Mouse (Mus musculus): Measurements from ENCODE around the gene Mettl26. TPM values are rescaled to one million over a fixed set of nuclear protein-coding genes. Genes with fewer than 3 reads are reported as not detected.

The Mettl26 gene
- total and polyA plus RNA-seq, 3 experiments = 12.4 to 30.2 (median 13.9) TPM

DNA sequence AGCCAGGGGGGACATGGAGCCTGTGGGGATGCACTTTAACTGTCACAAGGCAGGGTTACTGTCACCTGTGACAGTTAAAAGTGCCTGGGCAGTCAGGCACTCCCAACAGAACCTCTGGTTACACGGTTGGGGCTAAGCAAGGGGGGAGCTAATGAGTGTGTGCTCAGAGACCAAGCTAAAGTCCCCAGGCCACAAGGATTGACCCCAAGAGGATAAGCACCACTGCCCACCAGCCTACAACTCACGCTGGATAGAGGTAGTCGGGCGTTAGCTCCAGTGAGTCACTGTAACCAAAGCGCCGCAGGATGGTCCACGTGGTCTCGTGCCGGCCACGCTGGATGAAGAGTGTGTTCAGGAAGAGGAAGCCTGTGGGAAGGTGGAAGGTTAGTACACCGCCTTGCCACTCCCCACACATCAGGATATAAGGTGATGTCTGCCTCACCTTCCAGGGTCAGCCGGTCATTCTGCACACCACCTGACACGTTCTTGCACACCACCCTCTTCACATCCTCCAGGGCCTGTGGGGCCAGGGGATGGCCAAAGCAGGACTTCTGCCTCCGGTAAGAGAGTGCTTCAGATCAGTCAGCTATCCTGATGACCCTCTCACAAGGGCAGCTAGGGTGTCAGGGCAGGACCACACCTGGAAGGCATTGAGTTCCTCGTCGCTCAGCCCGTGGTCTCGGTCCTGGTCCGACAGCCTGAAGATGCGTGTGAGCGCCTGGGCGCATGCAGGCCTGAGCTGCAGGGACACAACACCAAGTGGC lies 33.6 kb upstream of the Mettl26 start, which contains the start of gene Gm20683:
TSS of gene Gm20683 (minus strand) at position 647 of the 764 bp plus-strand sequence.
- 0 out of 2 replicates have a peak, but pooled peaks cover 3% of the 10 kb centered on the region for H3K27me3 ChIP-seq (ENCODE audit: insufficient read depth, low read length)
- ATAC-seq (ENCODE audit: extremely low read depth, insufficient number of reproducible peaks, low FRiP score, poor library complexity, severe bottlenecking) = no peak
- DNase-seq (ENCODE audit: low spot score) = no peak
- no peak within 1 kb of the TSS; the same call in none of the 2 replicates for H3K4me3 ChIP-seq (ENCODE audit: low read depth, low read length)
- TF ChIP-seq POLR2AphosphoS5 (IDR thresholded peaks at IDR 0.05; ENCODE audit: insufficient replicate concordance, low read depth, low read length) (no peak), GATA2 (IDR thresholded peaks at IDR 0.05; ENCODE audit: borderline replicate concordance, low read depth, low read length) (no peak), CTCF (IDR thresholded peaks at IDR 0.05; ENCODE audit: low read depth, low read length) (no peak), GATA1 (IDR thresholded peaks at IDR 0.05; ENCODE audit: borderline replicate concordance, low read length) (no peak), TAL1 (conservative IDR thresholded peaks at IDR 0.05; ENCODE audit: low read depth, low read length) (no peak)
- peaks cover 86% of the 10 kb centered on the region for H3K4me1 ChIP-seq (ENCODE audit: insufficient read depth, low read depth, low read length)
- peaks cover 86% of the 10 kb centered on the region for H3K36me3 ChIP-seq (replicated peaks)
- no peaks in the 10 kb centered on the region for H3K9me3 ChIP-seq (replicated peaks)

DNA sequence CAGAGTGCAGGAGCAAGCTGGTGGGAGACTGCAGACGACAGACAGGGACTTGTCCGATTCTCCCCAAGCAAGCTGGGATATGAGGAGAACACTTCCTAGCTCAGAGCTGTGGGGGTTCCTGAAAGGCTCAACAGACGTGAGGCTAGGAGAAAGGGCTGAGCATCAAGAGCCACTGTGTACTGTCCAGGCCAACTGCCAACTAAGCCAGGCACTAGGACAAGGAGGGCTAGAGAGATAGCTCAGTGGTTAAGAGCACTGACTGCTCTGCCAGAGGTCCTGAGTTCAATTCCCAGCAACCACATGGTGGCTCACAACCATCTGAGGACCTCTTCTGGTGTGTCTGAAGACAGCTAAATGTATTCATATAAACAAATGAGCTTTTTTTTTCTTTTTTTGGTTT lies 32.4 kb upstream of the Mettl26 start:
- no peaks in the 10 kb centered on the region for H3K9me3 ChIP-seq (replicated peaks)
- TF ChIP-seq CTCF (IDR thresholded peaks at IDR 0.05; ENCODE audit: low read depth, low read length) (no peak), TAL1 (conservative IDR thresholded peaks at IDR 0.05; ENCODE audit: low read depth, low read length) (no peak), POLR2AphosphoS5 (IDR thresholded peaks at IDR 0.05; ENCODE audit: insufficient replicate concordance, low read depth, low read length) (no peak), GATA2 (IDR thresholded peaks at IDR 0.05; ENCODE audit: borderline replicate concordance, low read depth, low read length) (no peak), GATA1 (IDR thresholded peaks at IDR 0.05; ENCODE audit: borderline replicate concordance, low read length) (no peak)
- no peak overlapping the region; the same call in 1 of the 2 replicates for H3K4me3 ChIP-seq (ENCODE audit: low read depth, low read length)
- peaks cover 86% of the 10 kb centered on the region for H3K36me3 ChIP-seq (replicated peaks)
- DNase-seq (ENCODE audit: low spot score) = no peak
- peaks cover 10% of the 10 kb centered on the region; the same call in 1 of the 2 replicates for H3K27me3 ChIP-seq (ENCODE audit: insufficient read depth, low read length)
- peaks cover 78% of the 10 kb centered on the region for H3K4me1 ChIP-seq (ENCODE audit: insufficient read depth, low read depth, low read length)
- ATAC-seq (ENCODE audit: extremely low read depth, insufficient number of reproducible peaks, low FRiP score, poor library complexity, severe bottlenecking) = no peak

DNA sequence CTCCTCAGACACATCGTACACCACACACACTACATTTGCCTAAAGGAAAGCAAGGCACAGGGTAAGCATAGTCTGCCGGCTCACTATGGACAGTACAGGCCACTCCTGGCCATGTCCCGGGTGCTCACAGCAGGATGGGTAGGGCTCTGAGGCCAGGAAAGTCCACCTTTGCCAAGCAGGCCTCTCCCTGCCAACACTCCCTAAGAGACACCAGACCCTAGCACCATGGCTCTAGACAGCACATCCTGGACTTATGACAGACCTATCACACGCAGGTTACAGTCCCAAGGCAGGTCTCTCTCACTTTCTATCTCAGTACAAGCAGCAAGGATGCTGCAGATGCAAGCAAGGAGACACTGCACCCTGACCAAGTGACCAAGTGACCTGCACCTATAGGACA lies 31.8 kb upstream of the Mettl26 start:
- no peak for TF ChIP-seq POLR2AphosphoS5 (IDR thresholded peaks at IDR 0.05; ENCODE audit: insufficient replicate concordance, low read depth, low read length)
- TF ChIP-seq TAL1 (conservative IDR thresholded peaks at IDR 0.05; ENCODE audit: low read depth, low read length) = no peak
- TF ChIP-seq CTCF (IDR thresholded peaks at IDR 0.05; ENCODE audit: low read depth, low read length) = no peak
- no peak for TF ChIP-seq GATA2 (IDR thresholded peaks at IDR 0.05; ENCODE audit: borderline replicate concordance, low read depth, low read length)
- no peak for TF ChIP-seq GATA1 (IDR thresholded peaks at IDR 0.05; ENCODE audit: borderline replicate concordance, low read length)
- Histone ChIP-seq H3K27me3 (ENCODE audit: insufficient read depth, low read length) (peaks cover 15% of the 10 kb centered on the region), H3K36me3 (replicated peaks) (peaks cover 86% of the 10 kb centered on the region), H3K4me1 (ENCODE audit: insufficient read depth, low read depth, low read length) (peaks cover 72% of the 10 kb centered on the region), H3K4me3 (ENCODE audit: low read depth, low read length) (peak overlapping the region; percentile 87), H3K9me3 (replicated peaks) (no peaks in the 10 kb centered on the region)
- DNase-seq (ENCODE audit: low spot score) = no peak
- ATAC-seq (ENCODE audit: extremely low read depth, insufficient number of reproducible peaks, low FRiP score, poor library complexity, severe bottlenecking) = no peak

DNA sequence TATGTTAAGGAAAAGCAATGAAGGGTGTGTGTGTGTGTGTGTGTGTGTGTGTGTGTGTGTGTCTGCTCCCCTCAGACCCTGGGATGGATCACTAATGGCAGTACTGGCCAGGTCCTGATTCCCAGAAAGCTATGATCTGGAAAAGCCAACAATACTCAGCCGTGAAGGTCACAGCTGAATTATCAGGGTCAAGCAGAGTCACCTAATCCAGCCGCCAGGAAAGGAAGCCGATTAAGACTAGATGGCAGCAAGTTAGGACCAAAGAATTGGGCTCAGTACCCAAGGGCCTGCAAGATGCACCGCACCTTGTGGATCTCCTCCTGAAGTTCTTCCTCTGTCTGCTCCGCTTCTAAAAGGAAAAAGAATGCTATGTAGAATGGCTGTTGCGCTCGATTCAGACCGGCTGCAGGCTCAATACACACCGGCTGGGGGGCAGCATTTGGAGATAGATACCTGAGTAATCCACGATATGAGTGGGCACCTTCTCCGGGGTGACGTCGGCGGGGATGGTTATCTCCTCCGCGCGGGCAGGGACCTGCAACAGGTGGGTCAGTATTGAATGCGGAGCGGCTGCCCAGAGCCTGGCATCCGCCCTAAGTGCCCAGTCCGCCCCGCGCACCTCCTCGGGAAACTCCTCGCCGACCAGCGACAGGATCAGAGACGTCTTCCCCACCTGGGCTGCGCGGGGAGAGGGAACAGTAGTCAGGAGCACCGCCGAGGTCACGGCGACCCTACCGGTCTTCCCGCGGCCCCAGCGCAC lies 31.1 kb upstream of the Mettl26 start:
- Histone ChIP-seq H3K4me3 (ENCODE audit: low read depth, low read length) (peak overlapping the region; percentile 87), H3K9me3 (replicated peaks) (no peaks in the 10 kb centered on the region), H3K27me3 (ENCODE audit: insufficient read depth, low read length) (peaks cover 21% of the 10 kb centered on the region), H3K4me1 (ENCODE audit: insufficient read depth, low read depth, low read length) (peaks cover 67% of the 10 kb centered on the region), H3K36me3 (replicated peaks) (peaks cover 87% of the 10 kb centered on the region)
- DNase-seq (ENCODE audit: low spot score) = no peak
- ATAC-seq (ENCODE audit: extremely low read depth, insufficient number of reproducible peaks, low FRiP score, poor library complexity, severe bottlenecking) = no peak
- TF ChIP-seq GATA1 (IDR thresholded peaks at IDR 0.05; ENCODE audit: borderline replicate concordance, low read length) (no peak), POLR2AphosphoS5 (IDR thresholded peaks at IDR 0.05; ENCODE audit: insufficient replicate concordance, low read depth, low read length) (no peak), CTCF (IDR thresholded peaks at IDR 0.05; ENCODE audit: low read depth, low read length) (no peak), TAL1 (conservative IDR thresholded peaks at IDR 0.05; ENCODE audit: low read depth, low read length) (no peak), GATA2 (IDR thresholded peaks at IDR 0.05; ENCODE audit: borderline replicate concordance, low read depth, low read length) (no peak)

DNA sequence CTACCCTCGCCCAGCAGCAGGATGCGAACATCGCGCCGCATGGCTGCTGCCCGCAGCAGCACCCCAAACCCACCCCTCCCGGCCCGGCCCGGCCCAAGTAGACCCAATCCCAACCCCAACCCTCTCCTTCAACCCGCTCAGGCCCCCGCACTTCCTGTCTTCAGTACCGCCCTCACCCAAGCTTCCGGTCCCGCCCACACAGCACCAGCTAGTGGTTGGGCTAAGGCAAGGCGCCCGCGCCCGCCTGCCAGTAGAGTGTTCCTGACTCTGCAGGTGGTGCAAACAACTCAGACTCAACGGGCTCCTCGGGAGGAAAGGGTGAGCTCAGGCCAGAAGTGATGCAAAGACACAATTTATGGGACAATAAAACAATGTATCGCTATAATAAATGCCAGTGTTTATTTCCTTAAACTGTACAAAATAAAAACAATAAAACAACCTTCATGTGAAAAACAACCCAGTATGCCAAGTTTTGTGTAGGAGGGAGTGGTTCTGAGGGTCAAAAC lies 30.4 kb upstream of the Mettl26 start, which contains the start of gene Rhot2:
TSS of gene Rhot2 (minus strand) at position 456 of the 506 bp plus-strand sequence.
- peaks cover 60% of the 10 kb centered on the region for H3K4me1 ChIP-seq (ENCODE audit: insufficient read depth, low read depth, low read length)
- DNase-seq (ENCODE audit: low spot score) (peak; percentile 93), ATAC-seq (ENCODE audit: extremely low read depth, insufficient number of reproducible peaks, low FRiP score, poor library complexity, severe bottlenecking) (peak; percentile 91)
- H3K9me3 ChIP-seq (replicated peaks) = no peaks in the 10 kb centered on the region
- no peak for TF ChIP-seq GATA2 (IDR thresholded peaks at IDR 0.05; ENCODE audit: borderline replicate concordance, low read depth, low read length)
- peak; percentile 10; the same call in 1 of the 2 replicates for TF ChIP-seq POLR2AphosphoS5 (IDR thresholded peaks at IDR 0.05; ENCODE audit: insufficient replicate concordance, low read depth, low read length)
- peaks cover 28% of the 10 kb centered on the region for H3K27me3 ChIP-seq (ENCODE audit: insufficient read depth, low read length)
- H3K36me3 ChIP-seq (replicated peaks) = peaks cover 87% of the 10 kb centered on the region
- H3K4me3 ChIP-seq (ENCODE audit: low read depth, low read length) = peak within 1 kb of the TSS; percentile 87

DNA sequence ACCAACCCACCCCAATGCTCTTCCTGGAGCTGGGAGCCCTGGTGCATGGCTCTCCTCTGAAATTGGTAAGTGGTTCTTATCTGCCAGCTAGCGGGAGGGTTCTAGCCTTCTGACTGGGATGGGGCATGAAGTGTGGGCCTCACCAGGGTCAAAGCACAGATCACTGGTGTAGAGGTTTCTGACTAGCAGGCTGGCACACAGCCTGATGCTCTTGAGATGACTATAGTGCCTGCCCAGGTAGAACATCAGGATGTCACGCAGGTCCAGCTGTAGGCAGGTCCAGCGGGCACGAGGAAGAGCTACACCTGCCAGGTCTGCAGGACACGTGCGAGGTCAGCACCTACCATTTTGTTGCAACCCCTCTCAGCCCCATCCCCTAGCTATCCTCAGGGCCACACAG lies 14.6 kb upstream of the Mettl26 start:
- no peak for DNase-seq (ENCODE audit: low spot score)
- Histone ChIP-seq H3K36me3 (replicated peaks) (peaks cover 62% of the 10 kb centered on the region), H3K4me3 (ENCODE audit: low read depth, low read length) (peak overlapping the region; percentile 76; the same call in 1 of the 2 replicates), H3K9me3 (replicated peaks) (no peaks in the 10 kb centered on the region), H3K27me3 (ENCODE audit: insufficient read depth, low read length) (peaks cover 9% of the 10 kb centered on the region; the same call in 1 of the 2 replicates), H3K4me1 (ENCODE audit: insufficient read depth, low read depth, low read length) (peaks cover 42% of the 10 kb centered on the region)
- no peak for ATAC-seq (ENCODE audit: extremely low read depth, insufficient number of reproducible peaks, low FRiP score, poor library complexity, severe bottlenecking)
- no peak for TF ChIP-seq CTCF (IDR thresholded peaks at IDR 0.05; ENCODE audit: low read depth, low read length)
- no peak for TF ChIP-seq GATA2 (IDR thresholded peaks at IDR 0.05; ENCODE audit: borderline replicate concordance, low read depth, low read length)
- TF ChIP-seq GATA1 (IDR thresholded peaks at IDR 0.05; ENCODE audit: borderline replicate concordance, low read length) = no peak
- no peak for TF ChIP-seq POLR2AphosphoS5 (IDR thresholded peaks at IDR 0.05; ENCODE audit: insufficient replicate concordance, low read depth, low read length)
- no peak for TF ChIP-seq TAL1 (conservative IDR thresholded peaks at IDR 0.05; ENCODE audit: low read depth, low read length)
